Mouse (Mus musculus) layer of hippocampus, adult 18-20 months (tissue): ENCODE data around the gene Rabep1. TPM values are rescaled to one million over a fixed set of nuclear protein-coding genes. Genes with fewer than 3 reads are reported as not detected.
"Not testable (repeated sequence)": the region's sequence is repeated elsewhere in the genome, so short reads cannot be mapped to it uniquely, and the experiment has no call there.

Source experiments
- DNase-seq, 2 experiments: peaks; one replicate each; pipeline ENCODE4 v3.0.0; 2022; ENCODE audit warnings: low spot score in 2 of 2
- total RNA-seq, 2 experiments: library from RNA; stranded (reverse); gene quantifications; 2 replicates each; pipeline ENCODE4 v1.2.3; 2021

Gene Rabep1
- total RNA-seq, 2 experiments from 2014 or later = 128 to 130 TPM

- no peak for DNase-seq
Measured at GRCm38 (mm10) chr11:70882905-70883430, 38.4 kb downstream of the Rabep1 start.

- DNase-seq = no peak
Measured at GRCm38 (mm10) chr11:70890643-70891042, 46.1 kb downstream of the Rabep1 start.

GRCm38 (mm10) chr11:70891616-70892015 is 47.0 kb downstream of the Rabep1 start:
- DNase-seq = no peak

GRCm38 (mm10) chr11:70897680-70898079 is 53.1 kb downstream of the Rabep1 start:
- DNase-seq = no peak

GRCm38 (mm10) chr11:70898182-70898581 is 53.6 kb downstream of the Rabep1 start:
- DNase-seq = not testable (repeated sequence)

- peak in 1 of 2 experiments; percentile 33 for DNase-seq
Measured at GRCm38 (mm10) chr11:70906681-70907080, 62.1 kb downstream of the Rabep1 start.

- no peak for DNase-seq
Measured at GRCm38 (mm10) chr11:70911323-70911722, 66.7 kb downstream of the Rabep1 start.

GRCm38 (mm10) chr11:70911920-70912319 is 67.3 kb downstream of the Rabep1 start:
- no peak for DNase-seq

- peak; percentile 33 to 53 for DNase-seq
Measured at GRCm38 (mm10) chr11:70917896-70918295, 73.3 kb downstream of the Rabep1 start.

- DNase-seq = no peak
Measured at GRCm38 (mm10) chr11:70919524-70919923, 74.9 kb downstream of the Rabep1 start.

GRCm38 (mm10) chr11:70931461-70931860 is 86.9 kb downstream of the Rabep1 start:
- no peak for DNase-seq

GRCm38 (mm10) chr11:70935316-70935715 is 90.7 kb downstream of the Rabep1 start:
- no peak for DNase-seq

- DNase-seq = no peak
Measured at GRCm38 (mm10) chr11:70942596-70942995, 98.0 kb downstream of the Rabep1 start.

GRCm38 (mm10) chr11:70943651-70944050 is 99.1 kb downstream of the Rabep1 start:
- DNase-seq = no peak

GRCm38 (mm10) chr11:70944935-70945817 is 100.6 kb downstream of the Rabep1 start:
- DNase-seq = no peak

- DNase-seq = no peak
Measured at GRCm38 (mm10) chr11:70954711-70955110, 110.1 kb downstream of the Rabep1 start.

- peak in 1 of 2 experiments; percentile 39 for DNase-seq
Measured at GRCm38 (mm10) chr11:70960786-70961554, 116.4 kb downstream of the Rabep1 start.

- no peak for DNase-seq
Measured at GRCm38 (mm10) chr11:70964222-70964907, 119.8 kb downstream of the Rabep1 start.

GRCm38 (mm10) chr11:70969271-70969794 is 124.8 kb downstream of the Rabep1 start:
- no peak for DNase-seq

GRCm38 (mm10) chr11:70969821-70970559 is 125.4 kb downstream of the Rabep1 start, which contains the start of the genes Nup88 and Rpain:
Gene Nup88 (minus strand): TSS chr11:70969973.
Gene Rpain (plus strand): TSS chr11:70970213.
- peak; percentile 92 to 97 for DNase-seq
